Mouse (Mus musculus) liver, embryonic 14.5 days (tissue): ENCODE measurements around the gene Plcd3.

Experiments used
- CTCF ChIP-seq: IDR thresholded peaks from 2 replicates; pipeline ENCODE4 v1.5.1; 2016; ENCODE audit warnings: antibody characterized with exemption, low read depth, control low read depth
- EP300 ChIP-seq: IDR thresholded peaks from 2 replicates; pipeline ENCODE4 v1.6.1; 2016; ENCODE audit warnings: antibody characterized with exemption, low read depth

- TF ChIP-seq EP300 (peak; percentile 50; the same call in 1 of the 2 replicates), CTCF (no peak)
These were observed 3.0 kb upstream of the Plcd3 start for GRCm38 (mm10) chr11:103104469-103104868.
